In the genomic region with DNA sequence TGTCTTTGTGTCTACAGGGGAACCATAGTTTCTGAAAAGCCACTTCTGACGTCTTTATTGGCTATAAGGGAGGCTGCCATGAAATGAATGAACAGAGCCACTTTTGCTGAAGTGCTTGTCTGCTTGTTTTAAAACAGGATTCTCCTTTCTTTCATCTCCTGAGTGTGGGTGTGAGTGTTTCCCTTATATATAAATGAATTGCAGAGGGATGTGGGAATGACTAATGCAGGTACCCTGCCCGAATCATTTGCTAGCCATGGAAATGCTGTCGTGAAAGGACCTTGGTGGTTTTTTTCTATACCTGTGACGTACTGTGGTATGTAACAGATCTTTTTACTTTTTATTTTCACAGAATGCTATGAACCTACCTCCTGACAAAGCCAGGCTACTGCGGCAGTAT, we compare ENCODE assay signal across 12 mouse cellular contexts.
"Had no signal": no experiment of that assay in that cellular context is flagged by ENCODE, and none has a peak within 500 bp of the region (broad histone marks: within the 10 kb centered on the region; RNA-seq: fewer than 3 reads in every experiment).

No protein-coding gene starts in this region.

- DNase-seq: retina, postnatal 1 day; right cerebral cortex, adult 18-20 months; right cerebral cortex, postnatal 14 days; right cerebral cortex, postnatal 25 days; right cerebral cortex, postnatal 4 days; spleen, adult 18-20 months; thymus, adult 18-20 months; thymus, adult 2 months; thymus, postnatal 14 days; thymus, postnatal 25 days; thymus, postnatal 36 days; thymus, postnatal 4 days had no signal
